Mouse (Mus musculus) midbrain, embryonic 16.5 days (tissue): ENCODE data around the gene C2cd5. TPM values are rescaled to one million over a fixed set of nuclear protein-coding genes. Genes with fewer than 3 reads are reported as not detected.

Experiments
- ATAC-seq: fragments of 200-750 bp; cut with Nextera tagmentation; 2 replicates; pipeline ENCODE4 v1.8.0; 2017; ENCODE audit warnings: moderate TSS enrichment
- H3K27ac ChIP-seq: fragments of 300-500 bp; sonication (generic); 2 replicates; pipeline ENCODE4 v1.5.1; 2014; ENCODE audit warnings: mild to moderate bottlenecking, low read length, mixed read lengths
- H3K27me3 ChIP-seq: fragments of 300-500 bp; sonication (generic); 2 replicates; pipeline ENCODE4 v1.6.1; 2014; ENCODE audit warnings: low read depth, low read length, mixed read lengths; ENCODE audit not compliant: control insufficient read depth, insufficient read depth
- H3K36me3 ChIP-seq: fragments of 300-500 bp; sonication (generic); 2 replicates; pipeline ENCODE4 v1.6.1; 2014; ENCODE audit warnings: mild to moderate bottlenecking, low read length, moderate library complexity, mixed read lengths; ENCODE audit not compliant: control insufficient read depth, insufficient read depth
- H3K4me1 ChIP-seq: fragments of 300-500 bp; sonication (generic); 2 replicates; pipeline ENCODE4 v1.6.1; 2014; ENCODE audit warnings: mild to moderate bottlenecking, low read length, mixed read lengths; ENCODE audit not compliant: control insufficient read depth, insufficient read depth
- H3K4me2 ChIP-seq: fragments of 300-500 bp; sonication (generic); 2 replicates; pipeline ENCODE4 v1.6.1; 2014; ENCODE audit warnings: mild to moderate bottlenecking, low read length, mixed read lengths
- H3K4me3 ChIP-seq: fragments of 300-500 bp; sonication (generic); 2 replicates; pipeline ENCODE4 v1.5.1; 2014; ENCODE audit warnings: low read depth, mild to moderate bottlenecking, low read length, moderate library complexity, mixed read lengths
- H3K9ac ChIP-seq: fragments of 300-500 bp; sonication (generic); 2 replicates; pipeline ENCODE4 v1.6.1; 2014; ENCODE audit warnings: low read depth, low read length, mixed read lengths
- H3K9me3 ChIP-seq: fragments of 300-500 bp; sonication (generic); replicated peaks from 2 replicates; pipeline ENCODE4 v1.6.1; 2014; ENCODE audit warnings: mild to moderate bottlenecking, low read length, mixed read lengths; ENCODE audit not compliant: control insufficient read depth, poor library complexity, severe bottlenecking
- WGBS: fragments of 180-500 bp; shearing (Covaris S2); extraction: QIAGEN DNeasy Blood & Tissue Kit; methylation state at CpG from one replicate; pipeline ENCODE4 v1.1.7; 2014; 5-methylcytosine and 5-hydroxymethylcytosine counted together
- polyA plus RNA-seq: library from polyadenylated mRNA; unstranded; fragments of >200 nt; fragmentation: Nextera tagmentation; extraction: Ambion mirVana; gene quantifications from 2 replicates; pipeline ENCODE4 v1.2.1, GENCODE M21; 2015

The C2cd5 gene
- polyA plus RNA-seq, 1 experiment from 2014 or later: 43.2 TPM

DNA sequence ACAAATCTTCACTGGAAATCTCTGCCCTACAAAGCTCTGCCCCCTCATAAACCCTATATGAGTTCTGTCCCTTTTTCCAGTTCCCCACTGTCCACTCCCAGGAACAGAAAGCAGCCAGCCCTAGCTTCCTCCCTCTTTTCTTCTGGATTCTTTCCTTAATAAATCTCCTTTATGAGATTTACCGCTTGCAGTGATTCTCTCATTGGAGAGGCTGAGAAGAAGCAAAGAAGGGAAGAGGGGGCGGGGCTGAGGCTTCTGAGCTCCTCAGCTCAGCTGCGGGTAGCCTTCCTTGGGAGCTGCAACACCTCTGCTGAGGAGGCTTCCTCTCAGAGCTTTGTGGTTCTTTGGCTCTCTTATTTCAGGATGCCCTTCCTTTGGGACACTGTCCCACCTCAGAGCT lies 30.0 kb upstream of the C2cd5 start:
- H3K36me3 ChIP-seq: no peaks in the 10 kb centered on the region
- peaks cover 5% of the 10 kb centered on the region; the same call in 1 of the 2 replicates for H3K9me3 ChIP-seq
- no peak overlapping the region for H3K4me3 ChIP-seq
- no peaks in the 10 kb centered on the region for H3K4me1 ChIP-seq
- no peak overlapping the region for H3K4me2 ChIP-seq
- H3K27ac ChIP-seq: no peak overlapping the region
- 76% methylated on average over 3 of the region's 3 CpGs for WGBS
- H3K27me3 ChIP-seq: no peaks in the 10 kb centered on the region
- no peak for ATAC-seq
- H3K9ac ChIP-seq: no peak overlapping the region

DNA sequence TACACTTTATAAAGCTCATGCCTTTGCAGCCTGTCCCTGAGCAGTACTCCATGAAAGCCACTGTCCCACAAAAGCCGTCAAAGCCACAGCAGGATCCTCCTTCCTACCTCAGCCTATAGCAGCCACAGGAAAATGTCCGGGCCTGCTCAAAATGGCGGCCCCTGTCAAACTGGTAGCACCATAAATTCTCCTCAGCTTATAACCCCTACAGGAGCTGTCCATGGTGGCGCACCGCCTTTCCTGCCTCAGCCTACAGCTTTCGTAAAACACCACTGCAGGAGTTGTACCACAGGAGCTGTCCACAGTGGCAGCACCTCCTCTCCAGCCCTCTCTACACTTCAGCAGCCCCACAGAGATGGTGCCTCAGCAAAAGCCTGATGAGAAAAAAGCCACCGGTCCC lies 29.5 kb upstream of the C2cd5 start:
- WGBS: 89% methylated on average over 7 of the region's 7 CpGs
- ATAC-seq: no peak
- Histone ChIP-seq H3K27me3 (no peaks in the 10 kb centered on the region), H3K9me3 (peaks cover 5% of the 10 kb centered on the region; the same call in 1 of the 2 replicates), H3K36me3 (no peaks in the 10 kb centered on the region), H3K4me2 (no peak overlapping the region), H3K9ac (no peak overlapping the region), H3K4me1 (no peaks in the 10 kb centered on the region), H3K27ac (no peak overlapping the region), H3K4me3 (no peak overlapping the region)

DNA sequence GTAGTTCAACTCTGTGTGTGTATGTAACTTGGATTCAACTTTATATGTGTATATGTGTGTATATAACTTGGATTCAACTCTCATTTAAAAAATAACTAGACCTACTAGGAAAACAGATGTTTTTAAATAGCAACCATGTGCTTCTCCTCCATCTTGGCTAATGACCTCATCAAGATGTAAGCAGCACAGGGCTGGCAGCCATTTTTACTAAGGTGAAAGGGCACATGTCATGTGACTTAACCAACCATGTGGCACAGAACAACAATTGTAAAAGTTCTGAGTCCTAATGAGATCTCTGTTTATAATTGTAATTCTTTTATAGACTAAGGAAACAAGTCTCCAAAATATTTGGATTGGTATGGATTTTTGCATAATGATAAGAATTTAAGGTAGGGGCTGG lies 25.8 kb upstream of the C2cd5 start:
- no peak overlapping the region for H3K4me2 ChIP-seq
- no peak overlapping the region for H3K27ac ChIP-seq
- H3K4me3 ChIP-seq: no peak overlapping the region
- no peaks in the 10 kb centered on the region for H3K4me1 ChIP-seq
- no peaks in the 10 kb centered on the region for H3K36me3 ChIP-seq
- H3K27me3 ChIP-seq: no peaks in the 10 kb centered on the region
- H3K9me3 ChIP-seq: peaks cover 4% of the 10 kb centered on the region; the same call in 1 of the 2 replicates
- no peak for ATAC-seq
- H3K9ac ChIP-seq: no peak overlapping the region

DNA sequence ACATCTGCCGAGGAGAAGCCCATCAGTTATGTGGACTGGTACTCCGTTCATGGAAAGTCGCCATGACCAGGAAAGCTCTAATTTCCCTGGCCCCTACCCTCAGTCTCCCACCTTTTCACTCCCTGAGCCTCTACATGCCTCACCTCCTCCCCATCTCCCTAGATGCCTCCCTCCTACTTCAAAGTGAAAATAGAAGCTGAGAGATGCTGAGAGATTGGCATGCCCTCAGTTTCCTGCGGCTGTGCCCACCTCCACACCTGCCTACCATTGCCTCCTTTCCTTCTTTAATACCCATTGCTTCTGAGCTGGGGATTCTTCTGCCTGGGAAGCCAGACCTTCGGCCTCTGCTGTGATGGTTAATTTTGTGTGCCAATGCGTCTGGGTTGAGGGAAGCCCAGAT lies 19.4 kb upstream of the C2cd5 start:
- Histone ChIP-seq H3K9me3 (no peaks in the 10 kb centered on the region), H3K27ac (no peak overlapping the region), H3K9ac (no peak overlapping the region), H3K4me3 (no peak overlapping the region), H3K4me1 (no peaks in the 10 kb centered on the region), H3K27me3 (no peaks in the 10 kb centered on the region), H3K4me2 (no peak overlapping the region), H3K36me3 (no peaks in the 10 kb centered on the region)
- 94% methylated on average over 6 of the region's 6 CpGs for WGBS
- no peak for ATAC-seq

DNA sequence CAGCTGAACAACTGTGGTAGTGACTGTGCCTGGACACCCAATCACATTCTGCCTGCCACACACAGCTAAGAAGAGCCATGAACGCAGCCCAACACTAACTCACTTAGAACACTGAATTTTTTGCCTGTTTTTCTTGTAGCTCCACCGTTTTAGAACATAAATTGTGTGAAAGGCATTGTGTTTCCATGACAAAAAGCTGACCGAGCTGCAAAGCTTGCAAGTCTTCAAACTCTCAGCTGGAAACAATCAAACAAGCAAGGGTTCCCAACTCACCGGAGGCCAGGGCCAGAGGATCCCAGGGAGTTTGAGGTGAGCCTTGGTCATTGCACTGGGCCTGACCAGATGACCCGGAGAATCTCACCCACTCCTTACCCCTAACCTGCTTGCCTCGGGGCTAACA lies 16.8 kb upstream of the C2cd5 start:
- Histone ChIP-seq H3K9me3 (no peaks in the 10 kb centered on the region), H3K4me1 (no peaks in the 10 kb centered on the region), H3K27ac (no peak overlapping the region), H3K36me3 (no peaks in the 10 kb centered on the region), H3K27me3 (no peaks in the 10 kb centered on the region), H3K4me2 (no peak overlapping the region), H3K4me3 (no peak overlapping the region), H3K9ac (no peak overlapping the region)
- WGBS: 54% methylated on average over 6 of the region's 6 CpGs
- ATAC-seq: no peak

DNA sequence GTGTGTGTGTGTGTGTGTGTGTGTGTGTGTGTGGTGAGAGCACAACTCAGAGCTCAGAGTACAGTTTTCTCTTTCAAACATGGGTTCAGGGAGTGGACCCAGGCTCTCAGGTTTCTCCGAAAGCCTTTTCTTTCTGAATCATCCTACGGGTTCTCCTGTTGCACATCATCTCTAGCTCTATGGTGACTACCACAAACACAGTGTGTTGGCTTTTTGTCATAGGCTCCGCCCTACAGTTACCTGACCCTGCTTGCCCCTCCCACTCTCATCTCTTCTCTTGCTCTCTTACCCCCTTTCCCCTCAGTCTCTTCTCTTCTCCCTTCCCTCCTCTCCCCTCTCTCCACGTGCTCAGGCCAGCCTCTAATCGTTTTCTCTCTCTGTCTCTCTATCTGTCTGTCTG lies 15.6 kb upstream of the C2cd5 start:
- 87% methylated on average over 5 of the region's 5 CpGs for WGBS

DNA sequence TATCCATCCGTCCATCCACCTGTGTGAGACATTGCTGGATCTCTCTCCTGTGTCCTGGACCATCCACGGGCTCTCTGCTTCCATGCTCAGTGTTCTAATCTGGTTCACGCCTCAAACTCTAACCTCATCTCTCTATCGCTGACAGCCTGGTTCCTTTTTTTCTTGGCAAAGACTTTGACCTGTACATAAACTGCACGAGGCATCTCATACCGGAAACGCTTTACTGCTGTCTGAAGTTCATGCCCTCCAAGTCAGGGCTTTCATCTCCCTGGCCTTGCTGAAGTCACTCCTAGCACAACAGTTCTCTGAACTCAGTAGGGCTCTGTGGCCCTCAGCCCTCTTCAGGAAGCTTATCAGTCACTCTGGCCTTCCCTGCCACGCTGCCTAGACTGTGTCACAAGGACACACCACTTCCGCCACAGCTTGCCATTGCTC lies 15.1 kb upstream of the C2cd5 start:
- no peaks in the 10 kb centered on the region for H3K36me3 ChIP-seq
- no peaks in the 10 kb centered on the region for H3K9me3 ChIP-seq
- no peak overlapping the region for H3K4me2 ChIP-seq
- no peak overlapping the region for H3K27ac ChIP-seq
- no peak overlapping the region for H3K9ac ChIP-seq
- ATAC-seq: no peak
- no peaks in the 10 kb centered on the region for H3K4me1 ChIP-seq
- no peaks in the 10 kb centered on the region for H3K27me3 ChIP-seq
- no peak overlapping the region for H3K4me3 ChIP-seq
- WGBS: 78% methylated on average over 9 of the region's 9 CpGs

More for the DNA sequence above, 15.6 kb upstream of the C2cd5 start:
- no peak overlapping the region for H3K9ac ChIP-seq
- no peak overlapping the region for H3K4me3 ChIP-seq
- no peaks in the 10 kb centered on the region for H3K36me3 ChIP-seq
- no peaks in the 10 kb centered on the region for H3K9me3 ChIP-seq
- no peak for ATAC-seq
- H3K4me1 ChIP-seq: no peaks in the 10 kb centered on the region
- no peaks in the 10 kb centered on the region for H3K27me3 ChIP-seq
- H3K4me2 ChIP-seq: no peak overlapping the region
- no peak overlapping the region for H3K27ac ChIP-seq

DNA sequence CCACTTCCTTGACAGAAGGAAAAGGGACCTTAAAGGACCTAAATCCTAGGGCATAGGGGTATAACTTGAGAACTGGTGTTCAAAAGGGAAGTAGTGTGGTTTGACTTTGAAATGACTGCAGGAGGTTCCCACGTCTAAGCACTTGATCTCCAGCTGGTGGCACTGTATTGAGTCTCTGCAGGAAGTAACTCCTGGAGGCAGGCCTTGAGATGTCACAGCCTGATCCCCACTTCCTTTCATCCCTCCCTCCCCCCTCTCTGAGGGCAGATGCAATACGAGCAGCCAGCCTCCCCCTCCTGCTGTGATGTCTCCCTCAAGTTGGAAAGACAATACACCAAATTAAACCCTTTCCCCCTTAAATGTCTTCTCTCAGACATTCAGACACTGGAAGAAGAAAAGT lies 14.6 kb upstream of the C2cd5 start:
- no peak overlapping the region for H3K9ac ChIP-seq
- no peak for ATAC-seq
- H3K4me1 ChIP-seq: no peaks in the 10 kb centered on the region
- no peaks in the 10 kb centered on the region for H3K9me3 ChIP-seq
- no peaks in the 10 kb centered on the region for H3K27me3 ChIP-seq
- H3K36me3 ChIP-seq: no peaks in the 10 kb centered on the region
- WGBS: 3% methylated on average over 2 of the region's 2 CpGs
- no peak overlapping the region for H3K4me3 ChIP-seq
- H3K27ac ChIP-seq: no peak overlapping the region
- no peak overlapping the region for H3K4me2 ChIP-seq

DNA sequence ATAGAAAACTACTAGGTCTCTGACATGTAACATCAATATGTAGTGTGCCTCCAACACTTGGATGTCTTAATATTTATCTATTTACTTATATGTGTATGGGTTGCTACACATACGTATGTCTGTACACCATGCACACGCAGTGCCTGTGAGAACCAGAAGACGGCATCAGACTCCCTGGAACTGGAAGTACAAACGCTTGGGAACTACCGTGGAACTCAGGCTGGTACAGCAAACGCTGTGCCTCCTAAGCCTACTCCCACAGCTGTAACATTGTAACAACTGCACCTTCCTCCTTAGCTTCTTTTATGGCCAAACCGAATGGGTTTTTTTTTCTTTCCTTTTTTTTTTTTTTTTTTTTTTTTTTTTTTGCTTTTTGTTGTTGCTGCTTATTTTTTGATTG lies 10.4 kb upstream of the C2cd5 start:
- no peaks in the 10 kb centered on the region for H3K27me3 ChIP-seq

More for the DNA sequence above, 10.4 kb upstream of the C2cd5 start:
- H3K4me2 ChIP-seq: no peak overlapping the region
- H3K4me1 ChIP-seq: no peaks in the 10 kb centered on the region
- 92% methylated on average over 7 of the region's 7 CpGs for WGBS
- H3K27ac ChIP-seq: no peak overlapping the region
- H3K9me3 ChIP-seq: no peaks in the 10 kb centered on the region
- no peak overlapping the region for H3K4me3 ChIP-seq
- H3K36me3 ChIP-seq: no peaks in the 10 kb centered on the region
- no peak for ATAC-seq
- no peak overlapping the region for H3K9ac ChIP-seq
